In genomic region chr14:19665756-19666155, GRCm38 (mm10) we compare ENCODE assay signal across 14 mouse cellular contexts.
A peak's percentile ranks its signal among the peaks of the same experiment; 100 is the strongest.
DNase-seq lines count a peak whose midpoint lies in the region; ATAC-seq and TF ChIP-seq lines count a peak whose summit lies in the region.
"Had no signal": no experiment of that assay in that cellular context is flagged by ENCODE, and none has a peak within 500 bp of the region (broad histone marks: within the 10 kb centered on the region; RNA-seq: fewer than 3 reads in every experiment).

No protein-coding gene starts in this region.

- H3K4me2 ChIP-seq in forebrain, embryonic 14.5 days (ENCODE audit: low read length): no peak overlapping the region
- H3K4me2 ChIP-seq in forebrain, embryonic 12.5 days: no peak overlapping the region
- H3K4me2 ChIP-seq in midbrain, embryonic 14.5 days (ENCODE audit: low read length): no peak overlapping the region
- H3K4me2 ChIP-seq in midbrain, embryonic 16.5 days (ENCODE audit: low read length): no peak overlapping the region
- H3K4me2 ChIP-seq: embryonic facial prominence, embryonic 12.5 days; kidney, embryonic 15.5 days had no signal

- H3K9ac ChIP-seq in forebrain, embryonic 14.5 days (ENCODE audit: low read length): no peak overlapping the region
- no peak overlapping the region for H3K9ac ChIP-seq in forebrain, embryonic 12.5 days
- no peak overlapping the region for H3K9ac ChIP-seq in midbrain, embryonic 14.5 days (replicated peaks; ENCODE audit: low read length)
- H3K9ac ChIP-seq in midbrain, embryonic 16.5 days (ENCODE audit: low read depth, low read length): no peak overlapping the region
- H3K9ac ChIP-seq: embryonic facial prominence, embryonic 12.5 days; kidney, embryonic 15.5 days had no signal

- no peaks in the 10 kb centered on the region for H3K4me1 ChIP-seq in forebrain, embryonic 14.5 days (ENCODE audit: control insufficient read depth, insufficient read depth, low read length)
- H3K4me1 ChIP-seq in forebrain, embryonic 12.5 days: no peaks in the 10 kb centered on the region
- H3K4me1 ChIP-seq in kidney, adult 2 months (ENCODE audit: control insufficient read depth, insufficient read depth, low read length): no peaks in the 10 kb centered on the region
- no peaks in the 10 kb centered on the region for H3K4me1 ChIP-seq in midbrain, embryonic 14.5 days (ENCODE audit: control insufficient read depth, insufficient read depth, low read length)
- H3K4me1 ChIP-seq in midbrain, embryonic 16.5 days (ENCODE audit: control insufficient read depth, insufficient read depth, low read length): no peaks in the 10 kb centered on the region
- H3K4me1 ChIP-seq: embryonic facial prominence, embryonic 12.5 days; kidney, embryonic 15.5 days had no signal

- peak; percentile 14 for DNase-seq in forebrain, embryonic 14.5 days (ENCODE audit: low spot score)
- peak; percentile 23 for DNase-seq in kidney, postnatal 10 days
- DNase-seq in kidney, adult 2 months: no peak
- peak; percentile 22 for DNase-seq in midbrain, embryonic 14.5 days
- no peak for DNase-seq in gastrocnemius, adult 18-20 months (ENCODE audit: low spot score)
- DNase-seq: cerebellum, adult 9-11 months; layer of hippocampus, postnatal 36 days; right cerebral cortex, postnatal 25 days had no signal

- WGBS in forebrain, embryonic 14.5 days: 36% methylated on average over 4 of the region's 4 CpGs
- 75% methylated on average over 4 of the region's 4 CpGs for WGBS in forebrain, embryonic 12.5 days
- 35% methylated on average over 4 of the region's 4 CpGs for WGBS in kidney, adult 2 months
- WGBS in midbrain, embryonic 14.5 days: 58% methylated on average over 4 of the region's 4 CpGs
- 56% methylated on average over 4 of the region's 4 CpGs for WGBS in midbrain, embryonic 16.5 days

- H3K27ac ChIP-seq in forebrain, embryonic 14.5 days (ENCODE audit: low read depth, low read length): no peak overlapping the region
- no peak overlapping the region for H3K27ac ChIP-seq in forebrain, embryonic 12.5 days
- no peak overlapping the region for H3K27ac ChIP-seq in kidney, adult 2 months (ENCODE audit: insufficient read depth, low read depth, low read length)
- no peak overlapping the region for H3K27ac ChIP-seq in midbrain, embryonic 14.5 days (replicated peaks; ENCODE audit: low read depth, low read length)
- no peak overlapping the region for H3K27ac ChIP-seq in midbrain, embryonic 16.5 days (ENCODE audit: low read length)
- H3K27ac ChIP-seq: embryonic facial prominence, embryonic 12.5 days; kidney, embryonic 15.5 days had no signal

- TF ChIP-seq POLR2A in kidney, adult 2 months (IDR thresholded peaks at IDR 0.05; ENCODE audit: low read depth, low read length): no peak

- H3K36me3 ChIP-seq in forebrain, embryonic 14.5 days (ENCODE audit: control insufficient read depth, insufficient read depth, low read length): no peaks in the 10 kb centered on the region
- no peaks in the 10 kb centered on the region for H3K36me3 ChIP-seq in forebrain, embryonic 12.5 days (replicated peaks)
- no peaks in the 10 kb centered on the region for H3K36me3 ChIP-seq in kidney, adult 2 months (ENCODE audit: control insufficient read depth, insufficient read depth, low read length)
- H3K36me3 ChIP-seq in midbrain, embryonic 14.5 days (ENCODE audit: control insufficient read depth, insufficient read depth, low read length): no peaks in the 10 kb centered on the region
- no peaks in the 10 kb centered on the region for H3K36me3 ChIP-seq in midbrain, embryonic 16.5 days (ENCODE audit: control insufficient read depth, insufficient read depth, low read length)
- H3K36me3 ChIP-seq: embryonic facial prominence, embryonic 12.5 days; kidney, embryonic 15.5 days had no signal

- no peak for TF ChIP-seq CTCF in kidney, adult 2 months (conservative IDR thresholded peaks at IDR 0.05; ENCODE audit: insufficient read depth, insufficient read length, low read depth, low read length)

- no peak for ATAC-seq in forebrain, embryonic 14.5 days
- no peak for ATAC-seq in forebrain, embryonic 12.5 days (ENCODE audit: low FRiP score)
- no peak for ATAC-seq in midbrain, embryonic 14.5 days (ENCODE audit: low FRiP score, low TSS enrichment)
- no peak for ATAC-seq in midbrain, embryonic 16.5 days
- ATAC-seq: activated CD4-positive, CD25-positive, alpha-beta regulatory T cell, adult 4 months; hindbrain, embryonic 16.5 days had no signal

- H3K27me3 ChIP-seq in forebrain, embryonic 14.5 days (replicated peaks; ENCODE audit: control insufficient read depth, insufficient read depth, low read length): no peaks in the 10 kb centered on the region
- H3K27me3 ChIP-seq in forebrain, embryonic 12.5 days: no peaks in the 10 kb centered on the region
- H3K27me3 ChIP-seq in kidney, adult 2 months (replicated peaks; ENCODE audit: control insufficient read depth, insufficient read depth, low read length): no peaks in the 10 kb centered on the region
- no peaks in the 10 kb centered on the region for H3K27me3 ChIP-seq in midbrain, embryonic 14.5 days (ENCODE audit: control insufficient read depth, insufficient read depth, low read length)
- H3K27me3 ChIP-seq in midbrain, embryonic 16.5 days (ENCODE audit: control insufficient read depth, insufficient read depth, low read depth, low read length): no peaks in the 10 kb centered on the region
- H3K27me3 ChIP-seq: embryonic facial prominence, embryonic 12.5 days; kidney, embryonic 15.5 days had no signal

- H3K4me3 ChIP-seq in forebrain, embryonic 14.5 days (ENCODE audit: low read depth, low read length): no peak overlapping the region
- no peak overlapping the region for H3K4me3 ChIP-seq in forebrain, embryonic 12.5 days (replicated peaks)
- no peak overlapping the region for H3K4me3 ChIP-seq in kidney, adult 2 months (ENCODE audit: insufficient read depth, low read depth, low read length)
- no peak overlapping the region for H3K4me3 ChIP-seq in midbrain, embryonic 14.5 days (replicated peaks; ENCODE audit: low read depth, low read length)
- no peak overlapping the region for H3K4me3 ChIP-seq in midbrain, embryonic 16.5 days (ENCODE audit: low read depth, low read length)
- H3K4me3 ChIP-seq: embryonic facial prominence, embryonic 12.5 days; kidney, embryonic 15.5 days had no signal

- H3K9me3 ChIP-seq in forebrain, embryonic 14.5 days (replicated peaks; ENCODE audit: control insufficient read depth, low read length): no peaks in the 10 kb centered on the region
- H3K9me3 ChIP-seq in forebrain, embryonic 12.5 days: no peaks in the 10 kb centered on the region
- H3K9me3 ChIP-seq in midbrain, embryonic 14.5 days (ENCODE audit: control insufficient read depth, low read length): no peaks in the 10 kb centered on the region
- no peaks in the 10 kb centered on the region for H3K9me3 ChIP-seq in midbrain, embryonic 16.5 days (replicated peaks; ENCODE audit: control insufficient read depth, low read length, poor library complexity, severe bottlenecking)
- H3K9me3 ChIP-seq: embryonic facial prominence, embryonic 12.5 days; kidney, embryonic 15.5 days had no signal

Comparison
In these comparisons a context has a peak if more than half of its experiments do, and no peak if none do; other contexts are left out.
1. DNase-seq: peak in forebrain, embryonic 14.5 days (single experiment), kidney, postnatal 10 days (single experiment) and midbrain, embryonic 14.5 days (single experiment); none in kidney, adult 2 months (single experiment) and gastrocnemius, adult 18-20 months (single experiment).